Mouse (Mus musculus): ENCODE measurements around the gene Krtap5-1. TPM values are rescaled to one million over a fixed set of nuclear protein-coding genes. Genes with fewer than 3 reads are reported as not detected.
"Not testable (repeated sequence)": the region's sequence is repeated elsewhere in the genome, so short reads cannot be mapped to it uniquely, and the experiment has no call there.

Krtap5-1 gene
- total RNA-seq (2012; rRNA removed) (not detected in 2 replicates), polyA plus RNA-seq (2012; ENCODE audit: insufficient read depth in 1 of 2, insufficient read length in 2 of 2, low read depth in 1 of 2, low replicate concordance in 2 of 2, missing spikeins in 1 of 2) (not detected)

- H3K4me3 ChIP-seq (ENCODE audit: control insufficient read depth in 1 of 2, insufficient read depth in 1 of 2, low read depth in 2 of 2, low read length in 2 of 2) = not testable (repeated sequence)
These were observed at the start of gene Krtap5-1 for GRCm38 (mm10) chr7:142297018-142297417. TSS of gene Krtap5-1 (minus strand) at chr7:142297118.

GRCm38 (mm10) chr7:142342247-142342640, 45.3 kb upstream of the Krtap5-1 start:
- no peaks in the 10 kb centered on the region for H3K36me3 ChIP-seq (ENCODE audit: control insufficient read depth in 1 of 2, insufficient read depth in 2 of 2, low read length in 2 of 2)
- DNase-seq (ENCODE audit: low read depth, low spot score) = no peak
- TF ChIP-seq MAFK (IDR thresholded peaks at IDR 0.05; ENCODE audit: borderline replicate concordance, low read depth, low read length) = no peak
- TF ChIP-seq ZMIZ1 (IDR thresholded peaks at IDR 0.05; ENCODE audit: low read depth, low read length) = no peak
- TF ChIP-seq GATA1 (IDR thresholded peaks at IDR 0.05; ENCODE audit: low read depth, low read length) = no peak
- no peak for TF ChIP-seq RCOR1 (IDR thresholded peaks at IDR 0.05; ENCODE audit: low read depth, low read length)
- TF ChIP-seq NELFE (IDR thresholded peaks at IDR 0.05; ENCODE audit: low read depth, low read length) = no peak
- no peak for TF ChIP-seq ZNF384 (IDR thresholded peaks at IDR 0.05; ENCODE audit: low read depth, low read length)
- no peak for TF ChIP-seq SIN3A (IDR thresholded peaks at IDR 0.05; ENCODE audit: low read length)
- no peak for TF ChIP-seq TBP (IDR thresholded peaks at IDR 0.05; ENCODE audit: low read depth, low read length)
- TF ChIP-seq MYC (IDR thresholded peaks at IDR 0.05; ENCODE audit: low read depth, low read length) = no peak
- no peak for TF ChIP-seq E2F4 (IDR thresholded peaks at IDR 0.05; ENCODE audit: borderline replicate concordance, low read depth, low read length)
- TF ChIP-seq NRF1 (IDR thresholded peaks at IDR 0.05; ENCODE audit: insufficient read depth, low read depth, low read length, poor library complexity, severe bottlenecking) = no peak
- TF ChIP-seq TAL1 (IDR thresholded peaks at IDR 0.05; ENCODE audit: low read length) = no peak
- no peak for TF ChIP-seq GABPA (IDR thresholded peaks at IDR 0.05; ENCODE audit: low read depth, low read length)
- no peak for TF ChIP-seq POLR2AphosphoS2 (IDR thresholded peaks at IDR 0.05; ENCODE audit: low read length)
- TF ChIP-seq MEF2A (IDR thresholded peaks at IDR 0.05; ENCODE audit: extremely low read depth, insufficient replicate concordance, low read depth, low read length, poor library complexity, severe bottlenecking) = no peak
- TF ChIP-seq USF2 (IDR thresholded peaks at IDR 0.05; ENCODE audit: borderline replicate concordance in 1 of 2, insufficient read depth in 1 of 2, low read depth in 1 of 2, low read length in 2 of 2) = no peak
- TF ChIP-seq ZKSCAN1 (IDR thresholded peaks at IDR 0.05; ENCODE audit: low read depth, low read length) = no peak
- no peak for TF ChIP-seq CTCF (IDR thresholded peaks at IDR 0.05 in 2 of 3, conservative IDR thresholded peaks at IDR 0.05 in 1 of 3; ENCODE audit: control insufficient read depth in 1 of 3, insufficient read depth in 1 of 3, low read depth in 2 of 3, low read length in 3 of 3, poor library complexity in 1 of 3, severe bottlenecking in 1 of 3)
- TF ChIP-seq ZC3H11A (IDR thresholded peaks at IDR 0.05; ENCODE audit: low read depth, low read length) = no peak
- no peak for TF ChIP-seq MAX (IDR thresholded peaks at IDR 0.05; ENCODE audit: low read length)
- 0 out of 4 replicates have a peak, but pooled peaks cover 2 to 9% of the 10 kb centered on the region in 2 experiments for H3K4me1 ChIP-seq (ENCODE audit: control insufficient read depth in 1 of 2, insufficient read depth in 2 of 2, low read length in 2 of 2)
- H3K27me3 ChIP-seq (ENCODE audit: control insufficient read depth in 1 of 2, insufficient read depth in 2 of 2, low read length in 2 of 2) = no peaks in the 10 kb centered on the region
- H3K9ac ChIP-seq (ENCODE audit: control insufficient read depth, low read depth, low read length, poor library complexity, severe bottlenecking) = no peak overlapping the region
- no peaks in the 10 kb centered on the region for H3K79me2 ChIP-seq (ENCODE audit: control insufficient read depth, insufficient read depth, low read length, poor library complexity)
- H3K4me3 ChIP-seq (ENCODE audit: control insufficient read depth in 1 of 2, insufficient read depth in 1 of 2, low read depth in 2 of 2, low read length in 2 of 2) = no peak overlapping the region
- H3K9me3 ChIP-seq (replicated peaks; ENCODE audit: insufficient read depth, low read length) = no peaks in the 10 kb centered on the region
- H3K27ac ChIP-seq (ENCODE audit: control insufficient read depth, low read depth, low read length) = no peak overlapping the region

More at GRCm38 (mm10) chr7:142297018-142297417, at the start of gene Krtap5-1:
- H3K36me3 ChIP-seq (ENCODE audit: control insufficient read depth in 1 of 2, insufficient read depth in 2 of 2, low read length in 2 of 2); DNase-seq (ENCODE audit: low read depth, low spot score); H3K9me3 ChIP-seq (replicated peaks; ENCODE audit: insufficient read depth, low read length); H3K9ac ChIP-seq (ENCODE audit: control insufficient read depth, low read depth, low read length, poor library complexity, severe bottlenecking); H3K79me2 ChIP-seq (ENCODE audit: control insufficient read depth, insufficient read depth, low read length, poor library complexity); H3K4me1 ChIP-seq (ENCODE audit: control insufficient read depth in 1 of 2, insufficient read depth in 2 of 2, low read length in 2 of 2); H3K27ac ChIP-seq (ENCODE audit: control insufficient read depth, low read depth, low read length): not testable (repeated sequence)
- peaks cover 2 to 14% of the 10 kb centered on the region in 2 experiments for H3K27me3 ChIP-seq (ENCODE audit: control insufficient read depth in 1 of 2, insufficient read depth in 2 of 2, low read length in 2 of 2)
